Mouse (Mus musculus): Measurements from ENCODE around the gene Cd274.

The Cd274 gene

GRCm38 (mm10) chr19:29366969-29367622 lies at the start of gene Cd274, which contains the start of gene Plgrkt:
Cd274 (plus strand) TSS chr19:29367455.
Plgrkt (minus strand) TSS chr19:29367390.
- peak; percentile 70 for DNase-seq (ENCODE audit: low read depth, low spot score)

- DNase-seq (ENCODE audit: low read depth, low spot score), result no peak
Measured at GRCm38 (mm10) chr19:29323416-29324049, 43.7 kb upstream of the Cd274 start.

- DNase-seq (ENCODE audit: low read depth, low spot score), result peak; percentile 78
Measured at GRCm38 (mm10) chr19:29325053-29325851, 42.0 kb upstream of the Cd274 start, which contains the start of gene Insl6. Insl6 (minus strand) TSS chr19:29325356.

GRCm38 (mm10) chr19:29325852-29326180 lies 41.4 kb upstream of the Cd274 start:
- no peak for DNase-seq (ENCODE audit: low read depth, low spot score)

GRCm38 (mm10) chr19:29326396-29326795 lies 40.9 kb upstream of the Cd274 start:
- no peak for DNase-seq (ENCODE audit: low read depth, low spot score)

GRCm38 (mm10) chr19:29326822-29327552 lies 40.3 kb upstream of the Cd274 start:
- DNase-seq (ENCODE audit: low read depth, low spot score), result peak; percentile 51

- DNase-seq (ENCODE audit: low read depth, low spot score), result peak; percentile 87
Measured at GRCm38 (mm10) chr19:29334068-29334745, 33.0 kb upstream of the Cd274 start, which contains the start of gene Rln1. Rln1 (minus strand) TSS chr19:29334670.

- DNase-seq (ENCODE audit: low read depth, low spot score), result peak; percentile 13
Measured at GRCm38 (mm10) chr19:29336624-29337023, 30.6 kb upstream of the Cd274 start.

- DNase-seq (ENCODE audit: low read depth, low spot score), result no peak
Measured at GRCm38 (mm10) chr19:29341029-29341428, 26.2 kb upstream of the Cd274 start.

- no peak for DNase-seq (ENCODE audit: low read depth, low spot score)
Measured at GRCm38 (mm10) chr19:29342281-29342680, 25.0 kb upstream of the Cd274 start.

- no peak for DNase-seq (ENCODE audit: low read depth, low spot score)
Measured at GRCm38 (mm10) chr19:29344868-29345267, 22.4 kb upstream of the Cd274 start.

- DNase-seq (ENCODE audit: low read depth, low spot score), result no peak
Measured at GRCm38 (mm10) chr19:29345636-29346035, 21.6 kb upstream of the Cd274 start.

- DNase-seq (ENCODE audit: low read depth, low spot score), result peak; percentile 84
Measured at GRCm38 (mm10) chr19:29350991-29351390, 16.3 kb upstream of the Cd274 start.

- peak; percentile 89 for DNase-seq (ENCODE audit: low read depth, low spot score)
Measured at GRCm38 (mm10) chr19:29354895-29355877, 12.1 kb upstream of the Cd274 start.

GRCm38 (mm10) chr19:29356281-29356680 lies 11.0 kb upstream of the Cd274 start:
- DNase-seq (ENCODE audit: low read depth, low spot score), result no peak

- no peak for DNase-seq (ENCODE audit: low read depth, low spot score)
Measured at GRCm38 (mm10) chr19:29360251-29360650, 7.0 kb upstream of the Cd274 start.

GRCm38 (mm10) chr19:29361468-29362130 lies 5.7 kb upstream of the Cd274 start:
- peak; percentile 93 for DNase-seq (ENCODE audit: low read depth, low spot score)

GRCm38 (mm10) chr19:29362173-29362930 lies 4.9 kb upstream of the Cd274 start:
- no peak for DNase-seq (ENCODE audit: low read depth, low spot score)

GRCm38 (mm10) chr19:29363557-29363956 lies 3.7 kb upstream of the Cd274 start:
- no peak for DNase-seq (ENCODE audit: low read depth, low spot score)

Data from ZHBTc4 (cell line).